Mouse (Mus musculus) embryo, embryonic 11.5 days (tissue): Measurements from ENCODE around the gene Sik3.

Experiments
- DNase-seq: peaks from one replicate; pipeline ENCODE4 v3.0.0-alpha.2; 2012; ENCODE audit warnings: low read depth, low spot score

Sik3 gene

DNA sequence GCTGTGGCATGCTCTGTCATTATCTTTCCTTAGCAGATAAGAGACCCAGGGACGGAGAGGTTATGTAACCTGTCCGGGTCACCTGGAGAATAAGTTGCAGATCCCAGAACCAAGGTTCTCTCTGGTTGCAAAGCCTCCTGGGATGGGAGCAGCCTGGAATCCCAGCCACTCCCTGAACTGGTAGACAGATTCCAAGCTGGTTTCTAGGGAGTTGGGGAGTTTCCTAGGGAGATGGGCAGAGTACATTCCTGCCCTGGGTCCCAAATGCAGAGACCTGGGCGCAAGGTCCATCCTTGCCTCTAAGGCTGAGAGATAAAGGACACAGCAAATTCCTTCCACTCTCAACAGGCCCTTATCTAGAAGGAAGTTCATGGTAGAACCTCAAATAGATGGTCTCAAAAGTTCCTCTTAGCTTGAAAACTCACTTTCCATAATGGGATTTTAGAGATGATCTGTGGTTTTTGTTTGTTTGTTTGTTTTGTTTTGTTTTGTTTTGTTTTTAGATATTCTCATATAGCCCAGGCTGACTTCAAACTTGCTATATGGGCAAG lies 214.5 kb downstream of the Sik3 start:
- DNase-seq, result no peak

DNA sequence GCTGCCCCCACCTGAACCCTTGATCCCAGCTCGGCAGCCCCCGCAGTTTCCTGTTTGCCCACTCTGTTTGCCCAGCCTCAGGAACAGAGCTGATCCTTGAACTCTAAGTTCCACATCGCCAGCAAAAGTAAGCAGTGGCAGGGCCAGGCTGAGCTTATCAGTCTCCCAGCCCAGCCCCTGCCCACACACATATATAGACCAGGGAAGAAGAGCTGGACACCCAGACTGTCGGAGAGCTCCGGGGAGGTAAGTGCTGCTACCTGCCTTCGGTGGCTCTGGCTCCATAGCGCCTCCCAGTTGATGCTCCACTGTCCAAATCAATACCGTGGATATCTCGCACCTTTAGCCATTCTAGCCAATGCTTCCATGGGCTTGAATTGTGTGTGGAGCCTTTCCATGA lies 215.9 kb downstream of the Sik3 start, which contains the start of gene Apoa1:
Gene Apoa1, plus strand, starts transcription at position 90 of the 400 bp plus-strand sequence.
- DNase-seq, result no peak

DNA sequence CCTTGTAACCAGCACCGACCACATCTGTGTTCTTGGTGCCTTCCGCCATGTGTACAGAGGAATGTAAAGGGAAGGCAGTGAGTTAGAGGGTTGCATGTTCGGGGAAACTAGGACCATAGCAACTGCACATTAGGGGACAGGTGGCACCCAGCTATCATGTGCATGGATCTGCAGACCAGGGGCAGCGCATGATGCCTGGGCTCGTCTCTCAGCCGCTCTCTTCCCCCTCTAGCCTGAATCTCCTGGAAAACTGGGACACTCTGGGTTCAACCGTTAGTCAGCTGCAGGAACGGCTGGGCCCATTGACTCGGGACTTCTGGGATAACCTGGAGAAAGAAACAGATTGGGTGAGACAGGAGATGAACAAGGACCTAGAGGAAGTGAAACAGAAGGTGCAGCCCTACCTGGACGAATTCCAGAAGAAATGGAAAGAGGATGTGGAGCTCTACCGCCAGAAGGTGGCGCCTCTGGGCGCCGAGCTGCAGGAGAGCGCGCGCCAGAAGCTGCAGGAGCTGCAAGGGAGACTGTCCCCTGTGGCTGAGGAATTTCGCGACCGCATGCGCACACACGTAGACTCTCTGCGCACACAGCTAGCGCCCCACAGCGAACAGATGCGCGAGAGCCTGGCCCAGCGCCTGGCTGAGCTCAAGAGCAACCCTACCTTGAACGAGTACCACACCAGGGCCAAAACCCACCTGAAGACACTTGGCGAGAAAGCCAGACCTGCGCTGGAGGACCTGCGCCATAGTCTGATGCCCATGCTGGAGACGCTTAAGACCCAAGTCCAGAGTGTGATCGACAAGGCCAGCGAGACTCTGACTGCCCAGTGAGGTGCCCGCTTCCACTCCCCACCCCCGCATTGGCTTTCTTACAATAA lies 217.2 kb downstream of the Sik3 start:
- peak; percentile 78 for DNase-seq

DNA sequence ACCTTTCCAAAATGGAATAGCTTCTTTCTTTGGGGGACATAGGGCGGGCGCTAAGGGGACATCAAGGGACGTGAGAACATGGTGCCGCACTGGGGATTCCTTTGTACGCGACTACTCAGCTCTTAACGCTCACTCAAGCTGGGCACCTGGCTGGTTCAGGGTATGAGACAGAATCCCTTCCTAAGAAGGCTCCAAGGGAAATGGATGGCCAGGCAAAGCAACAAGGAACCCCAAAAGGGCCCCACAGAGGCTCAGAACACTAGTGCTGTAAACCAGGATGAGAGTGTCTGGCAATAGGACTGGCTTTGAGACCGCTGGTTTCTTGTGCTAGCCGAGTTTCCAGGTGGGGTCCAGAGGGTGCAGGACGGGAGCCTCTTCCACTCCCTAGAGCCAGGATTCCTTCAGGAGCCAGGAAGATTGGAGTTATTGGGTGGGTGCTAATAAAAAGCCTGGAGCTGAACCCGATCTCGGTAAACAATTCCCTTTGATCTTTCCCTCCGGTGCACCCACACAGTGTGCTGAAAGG lies 217.9 kb downstream of the Sik3 start:
- no peak for DNase-seq

DNA sequence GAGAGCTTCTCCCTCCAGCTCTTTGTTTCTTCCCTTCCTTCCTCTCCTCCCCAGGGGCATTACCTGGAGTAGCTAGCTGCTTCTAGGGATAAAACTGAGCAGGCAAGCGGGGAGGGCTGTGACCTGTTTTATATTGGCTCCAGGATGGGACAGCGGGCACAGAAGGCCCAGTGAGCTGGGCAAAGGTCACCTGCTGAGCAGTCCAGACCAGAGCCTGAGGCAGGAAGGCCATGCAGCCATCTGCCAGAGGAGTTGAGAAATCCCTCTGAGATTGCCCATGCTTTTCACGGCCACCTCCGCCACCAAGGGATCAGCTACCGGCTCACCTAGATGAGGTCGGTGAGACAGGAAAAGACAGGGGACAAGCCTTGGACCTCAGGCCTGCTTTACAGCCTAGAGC lies 222.6 kb downstream of the Sik3 start:
- DNase-seq, result no peak

DNA sequence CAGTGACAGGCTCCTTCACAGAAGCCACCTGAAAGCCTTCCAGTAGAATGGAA lies 222.8 kb downstream of the Sik3 start, which contains the start of gene Apoc3:
Gene Apoc3, minus strand, starts transcription at position 41 of the 53 bp plus-strand sequence.
- no peak for DNase-seq

DNA sequence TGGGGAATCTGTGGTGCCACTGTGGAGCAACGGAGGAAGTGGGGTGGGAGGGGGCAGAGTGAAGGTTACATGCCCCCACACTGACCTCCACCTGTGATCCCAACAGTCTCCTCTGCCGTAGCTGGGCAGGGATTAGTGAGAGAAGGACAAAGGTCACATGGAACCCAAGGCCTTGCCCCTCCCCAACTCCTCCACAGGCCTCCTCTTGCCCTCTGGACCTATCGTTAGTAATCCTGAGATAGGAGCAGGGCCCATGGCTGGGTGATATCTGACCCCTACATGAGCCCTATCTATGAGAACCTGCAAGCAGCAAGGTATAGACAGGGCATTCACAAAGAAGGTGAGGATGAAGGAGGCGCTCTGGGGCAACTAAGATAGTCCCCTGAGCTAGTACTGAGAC lies 223.0 kb downstream of the Sik3 start:
- no peak for DNase-seq

DNA sequence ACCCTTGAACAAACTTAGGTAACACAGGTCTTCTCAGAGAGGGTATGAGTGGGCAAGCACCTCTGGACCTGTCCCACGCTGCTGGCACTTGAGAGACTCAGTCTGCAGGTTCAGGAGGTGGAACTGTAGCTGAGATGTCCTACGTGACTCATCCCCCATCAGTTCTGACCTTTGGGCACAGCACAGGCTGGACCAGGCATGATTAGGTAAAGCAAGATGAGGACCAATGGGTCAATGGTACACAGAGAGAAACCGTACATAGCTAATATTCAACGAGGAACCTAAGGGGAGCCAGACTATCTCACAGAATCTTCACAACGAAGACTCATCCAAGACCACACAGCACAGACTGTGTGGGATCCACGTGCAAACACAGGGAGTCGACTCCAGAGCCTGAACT lies 226.2 kb downstream of the Sik3 start:
- no peak for DNase-seq

DNA sequence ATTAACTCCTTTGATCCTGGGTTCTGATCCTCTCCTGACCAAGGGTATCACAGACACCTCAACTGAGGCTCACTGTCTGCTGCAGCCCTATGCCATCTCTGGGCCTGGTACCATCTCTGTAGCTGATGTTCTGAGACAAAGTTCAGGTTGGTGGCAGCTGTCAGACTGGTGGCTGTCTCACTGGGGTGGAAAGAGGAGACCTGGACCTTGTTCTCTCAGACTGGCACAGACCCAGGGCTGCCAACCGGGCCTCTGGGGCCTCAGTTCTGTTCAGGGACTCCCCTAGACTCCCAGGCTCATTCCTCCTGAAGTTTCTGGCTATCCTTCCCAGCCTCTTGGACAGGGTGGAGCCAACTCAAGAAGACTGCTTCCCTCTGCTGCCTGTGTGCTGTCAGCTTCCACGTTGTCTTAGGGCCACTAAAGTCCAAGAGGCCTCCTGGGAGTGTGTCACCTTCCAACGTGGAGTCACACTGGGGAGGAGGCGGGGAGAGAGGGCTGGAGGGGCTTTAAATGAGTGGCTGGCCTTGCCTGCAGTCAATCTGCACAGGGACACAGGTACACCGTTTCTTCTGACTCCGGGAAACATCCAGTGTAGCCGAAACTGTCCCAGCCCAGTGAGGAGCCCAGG lies 228.0 kb downstream of the Sik3 start, which contains the start of gene Apoa4:
Gene Apoa4, plus strand, starts transcription at position 171 of the 628 bp plus-strand sequence.
- no peak for DNase-seq

DNA sequence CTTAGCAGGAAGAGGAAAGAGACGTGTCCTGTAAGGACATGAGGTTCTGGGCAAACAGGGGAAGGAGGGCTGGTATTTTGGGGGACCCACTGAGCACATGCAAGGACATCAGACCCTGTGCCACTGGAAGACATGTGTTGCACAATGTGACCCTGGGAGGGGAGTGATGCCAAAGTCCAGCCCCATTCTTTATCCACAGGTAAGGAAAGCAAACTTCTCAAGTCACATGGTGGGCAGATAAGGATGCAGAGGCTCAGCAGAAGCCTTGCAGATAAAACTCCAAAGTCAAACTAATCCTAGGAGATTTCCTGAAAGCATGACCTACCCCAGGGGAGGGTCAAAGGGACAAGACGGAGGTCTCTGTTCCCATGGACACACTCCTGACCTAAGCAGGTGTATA lies 229.2 kb downstream of the Sik3 start:
- DNase-seq, result no peak

DNA sequence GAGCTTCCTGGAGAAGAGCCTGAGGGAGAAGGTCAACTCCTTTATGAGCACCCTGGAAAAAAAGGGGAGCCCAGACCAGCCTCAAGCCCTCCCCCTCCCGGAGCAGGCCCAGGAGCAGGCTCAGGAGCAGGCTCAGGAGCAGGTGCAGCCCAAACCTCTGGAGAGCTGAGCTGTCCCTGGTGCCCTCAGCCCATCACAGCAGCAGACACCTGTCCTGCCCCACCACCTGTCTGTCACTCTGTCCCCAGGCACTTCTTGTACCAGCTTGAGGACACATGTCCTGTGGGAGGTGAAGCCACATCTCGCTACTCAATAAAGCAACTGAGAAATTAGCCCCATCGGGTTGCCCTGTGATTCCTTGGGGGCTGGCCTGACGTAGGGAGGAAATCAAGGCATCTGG lies 230.5 kb downstream of the Sik3 start:
- DNase-seq, result no peak

DNA sequence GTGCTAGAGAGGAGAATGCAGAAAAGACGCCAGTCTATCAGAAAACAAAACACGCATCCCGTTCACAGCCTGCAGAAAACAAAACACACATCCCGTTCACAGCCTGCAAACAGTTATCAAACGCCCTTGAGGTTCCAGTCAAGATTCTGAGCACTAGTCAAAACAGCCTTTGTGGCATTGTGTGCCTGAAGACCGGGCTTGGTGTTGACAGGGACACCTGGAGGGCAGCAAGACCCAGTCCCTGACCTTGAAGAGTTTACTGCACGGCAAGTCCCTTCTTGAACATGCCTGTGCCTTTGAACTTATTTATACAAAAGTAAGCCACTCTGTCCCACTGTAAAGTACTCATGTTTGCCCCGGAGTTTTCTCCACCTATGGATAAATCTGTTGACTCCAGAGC lies 231.0 kb downstream of the Sik3 start:
- no peak for DNase-seq

DNA sequence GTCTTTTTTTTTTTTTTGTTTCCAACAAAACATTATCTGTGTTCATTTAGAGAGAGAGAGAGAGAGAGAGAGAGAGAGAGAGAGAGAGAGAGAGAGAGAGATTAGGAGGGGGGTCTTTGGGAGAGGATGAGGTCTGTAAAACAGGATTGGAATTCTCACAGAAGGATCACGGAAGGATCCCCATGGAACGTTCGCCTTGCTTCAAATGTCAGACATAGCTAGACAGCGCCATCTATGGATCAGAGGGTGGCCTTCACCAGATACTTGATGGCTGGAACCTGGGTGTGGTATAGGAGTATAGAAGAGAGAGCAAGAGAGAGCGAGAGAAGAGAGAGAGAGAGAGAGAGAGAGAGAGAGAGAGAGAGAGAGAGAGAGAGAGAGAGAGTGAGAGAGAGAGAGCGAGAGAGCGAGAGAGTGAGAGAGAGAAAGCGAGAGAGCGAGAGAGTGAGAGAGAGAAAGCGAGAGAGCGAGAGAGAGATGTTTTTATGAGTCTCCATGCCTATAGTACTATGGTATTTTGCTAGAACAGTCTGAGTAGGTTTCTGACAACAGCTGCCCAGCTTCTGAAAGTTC lies 234.2 kb downstream of the Sik3 start:
- DNase-seq, result peak; percentile 79

DNA sequence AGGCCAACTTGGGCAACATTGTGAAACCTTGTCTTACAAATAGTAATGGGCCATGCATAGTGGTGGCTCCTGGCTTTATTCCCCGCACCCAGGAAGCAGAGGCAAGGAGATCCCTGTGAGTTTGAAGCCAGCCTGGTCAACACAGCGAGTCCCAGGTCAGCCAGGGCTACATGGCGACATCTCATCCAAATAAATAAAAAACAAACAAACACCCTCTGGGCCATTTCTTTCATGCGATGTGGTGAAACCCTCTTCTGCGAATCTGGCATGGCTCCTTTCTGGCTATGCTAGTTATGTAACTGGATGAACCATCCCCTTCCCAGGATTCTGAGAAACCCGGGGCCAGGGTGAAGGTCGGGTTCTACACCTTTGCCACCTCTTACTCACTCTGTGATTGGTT lies 243.6 kb downstream of the Sik3 start:
- no peak for DNase-seq

DNA sequence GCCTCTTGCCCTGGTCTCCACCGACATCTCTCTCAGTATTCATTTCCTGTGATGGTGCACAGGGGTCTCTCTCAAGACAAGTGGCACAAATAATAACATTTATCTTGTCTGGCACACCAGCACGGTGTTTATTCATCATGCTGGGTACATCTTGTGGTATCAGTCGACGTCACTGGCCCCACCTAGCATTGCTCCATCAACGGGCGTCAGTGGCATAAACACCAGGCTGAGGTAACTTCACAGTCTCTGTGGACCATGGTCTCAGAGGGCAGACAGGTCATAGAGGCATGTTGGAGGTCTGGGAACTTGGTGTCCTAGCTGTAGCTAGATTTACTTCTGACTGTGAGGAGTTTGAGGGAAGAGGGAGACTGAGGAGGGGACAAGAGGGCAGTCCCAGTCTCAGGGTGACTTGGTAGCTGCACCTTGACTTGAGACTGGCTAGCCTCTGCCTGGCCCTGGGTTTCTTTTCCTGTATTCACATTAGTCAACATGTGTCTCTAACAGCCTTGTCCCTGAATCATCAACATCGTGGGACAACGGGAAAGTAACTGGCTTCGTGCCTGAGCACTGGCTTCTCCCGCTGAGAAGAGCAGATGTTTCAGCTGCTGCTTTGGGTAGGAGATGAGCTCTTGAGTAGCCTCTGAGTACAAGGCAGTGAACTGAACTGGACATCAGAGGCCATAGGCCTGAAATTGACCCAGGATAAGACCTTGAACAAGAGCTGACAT lies 244.2 kb downstream of the Sik3 start:
- no peak for DNase-seq

DNA sequence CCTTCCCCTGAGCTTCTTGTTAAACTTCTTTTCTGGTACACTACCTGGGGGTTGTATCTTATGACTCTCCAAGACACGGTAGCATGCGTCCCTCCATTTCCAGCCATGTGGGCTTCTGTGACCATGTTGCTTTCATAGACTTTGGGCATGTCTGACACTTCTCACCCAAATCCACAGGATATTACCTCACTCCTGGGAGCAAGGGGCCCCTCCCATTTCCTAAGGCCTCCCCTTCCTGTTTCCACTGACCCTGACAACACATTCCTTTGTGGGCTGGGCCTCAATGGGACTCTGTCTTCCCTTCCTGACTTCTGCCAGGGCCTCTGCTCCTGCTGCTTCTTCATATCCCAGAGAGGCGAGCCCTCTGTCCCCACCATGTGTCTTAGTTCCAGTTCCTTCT lies 244.9 kb downstream of the Sik3 start:
- no peak for DNase-seq

DNA sequence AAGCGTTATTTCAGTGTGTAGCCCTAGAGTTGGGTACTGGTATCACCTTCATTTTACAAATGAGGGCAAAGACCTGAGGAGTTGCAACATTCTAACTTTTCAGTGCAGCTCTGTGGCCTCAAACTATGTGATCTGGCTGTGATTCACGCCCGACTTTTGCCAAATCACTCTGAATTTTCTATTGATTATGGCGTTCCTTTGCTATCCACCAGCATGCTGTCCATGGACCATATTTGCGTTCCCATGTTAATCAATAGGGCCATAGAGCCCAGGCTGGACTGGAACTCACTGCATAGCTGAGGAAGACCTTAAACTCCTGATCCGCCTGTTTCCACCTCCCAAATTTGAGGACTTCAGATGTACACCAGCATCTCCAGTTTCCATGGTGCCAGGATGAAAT lies 246.5 kb downstream of the Sik3 start:
- no peak for DNase-seq

DNA sequence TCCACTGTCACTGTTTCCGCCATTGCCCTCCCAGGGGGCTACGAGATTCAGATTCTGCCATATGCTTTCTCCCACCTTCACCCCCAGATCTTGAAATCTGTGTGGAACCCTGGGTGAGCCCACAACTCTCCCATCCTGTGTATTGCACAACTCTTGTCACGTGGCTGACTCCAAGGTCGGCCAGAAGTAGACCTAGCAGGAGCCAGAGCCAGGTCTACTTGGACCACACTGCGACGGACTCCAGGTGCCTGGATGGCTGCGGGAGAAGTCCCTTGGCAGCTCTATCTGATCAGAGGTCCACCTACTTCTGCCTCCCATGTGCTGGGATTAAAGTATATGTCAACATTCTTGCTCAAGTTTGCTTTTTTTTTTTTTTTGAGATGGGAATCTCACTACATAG lies 248.5 kb downstream of the Sik3 start:
- no peak for DNase-seq

DNA sequence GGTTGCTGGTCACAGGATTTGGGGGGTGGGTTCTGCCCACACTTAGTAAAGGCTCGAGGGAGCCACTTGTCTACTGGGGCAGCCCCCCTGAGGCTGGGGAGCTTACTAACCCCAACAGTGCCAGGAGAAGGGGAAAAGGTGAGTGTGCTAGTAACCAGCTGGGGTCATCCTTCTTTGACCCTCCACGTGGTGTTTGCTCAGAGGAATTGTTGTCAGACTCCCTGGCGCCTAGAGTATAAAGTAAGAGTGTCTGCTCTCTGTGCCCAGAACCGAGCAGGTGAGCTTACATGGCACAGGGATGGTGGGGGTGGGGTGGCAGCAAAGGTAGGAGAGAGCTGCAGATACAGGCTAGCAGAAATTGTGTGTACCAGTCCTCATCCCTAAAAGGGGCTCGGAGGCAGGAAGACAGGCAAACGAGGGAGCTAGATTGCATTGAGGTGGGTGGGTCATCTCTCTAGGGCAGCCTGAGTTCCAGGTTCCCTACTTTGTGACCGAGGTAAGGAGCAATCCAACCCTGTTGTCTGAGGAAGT lies 255.8 kb downstream of the Sik3 start, which contains the start of gene Apoa5:
Gene Apoa5, plus strand, starts transcription at position 291 of the 531 bp plus-strand sequence.
- no peak for DNase-seq

DNA sequence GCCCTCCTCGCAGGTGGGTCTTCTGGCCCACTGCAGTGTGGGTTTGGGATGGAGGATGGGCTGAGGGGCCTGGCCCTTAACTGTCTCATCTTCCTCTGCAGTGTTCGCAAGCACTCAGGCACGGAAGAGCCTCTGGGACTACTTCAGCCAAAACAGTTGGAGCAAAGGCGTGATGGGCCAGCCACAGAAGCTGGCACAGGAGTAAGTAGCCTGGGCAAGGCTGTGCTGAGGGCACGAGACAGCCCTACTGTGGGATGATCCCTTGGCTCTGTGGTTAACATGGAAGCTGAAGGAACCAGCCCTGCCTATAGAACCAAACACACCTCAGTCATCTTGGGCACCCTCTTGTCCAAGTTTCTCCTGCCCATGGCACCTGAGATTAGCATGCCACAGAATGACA lies 256.5 kb downstream of the Sik3 start:
- no peak for DNase-seq

DNA sequence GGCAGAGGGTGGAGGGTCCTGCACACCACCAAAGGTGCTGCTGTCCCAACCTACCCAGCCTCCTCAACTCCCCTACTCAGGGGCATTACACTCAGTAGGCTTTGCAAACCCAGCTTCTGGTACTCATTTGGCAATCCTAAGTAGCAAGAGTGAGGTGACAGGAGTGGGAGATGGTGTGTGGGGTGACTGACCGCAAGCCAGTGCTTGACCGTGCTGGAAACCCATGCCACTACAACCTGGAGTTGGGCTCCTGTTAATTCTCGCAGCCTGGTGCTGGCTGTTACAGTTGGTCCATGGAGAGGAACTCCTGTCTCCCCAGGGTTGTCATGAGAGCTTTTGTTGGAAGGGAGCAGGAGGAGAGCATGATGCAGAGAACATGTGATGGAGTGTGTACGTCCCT lies 258.2 kb downstream of the Sik3 start:
- DNase-seq, result no peak

DNA sequence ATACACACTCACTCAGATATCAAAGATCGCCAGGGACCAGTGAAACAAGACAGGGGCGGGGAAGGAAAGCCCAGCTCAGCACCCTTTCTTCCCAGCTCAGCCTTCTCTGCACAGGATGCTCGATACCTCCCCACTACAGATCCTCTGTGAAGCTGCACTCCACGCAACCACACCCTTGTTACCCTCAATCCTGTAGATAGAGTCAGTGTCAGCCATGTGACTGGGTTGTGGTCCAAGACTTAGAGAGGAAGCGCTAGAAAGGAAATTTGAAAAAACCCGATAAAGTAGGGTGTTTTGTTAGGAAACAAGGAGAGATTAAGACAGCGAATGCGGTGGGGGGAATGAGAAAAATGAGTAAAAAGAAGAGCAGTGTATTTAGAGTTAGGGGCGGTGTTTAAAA lies 259.4 kb downstream of the Sik3 start:
- DNase-seq, result no peak
